Mouse (Mus musculus) adrenal gland, postnatal 36 days (tissue): ENCODE results near the gene Pars2. TPM values are rescaled to one million over a fixed set of nuclear protein-coding genes. Genes with fewer than 3 reads are reported as not detected.
A peak's percentile ranks its signal among the peaks of the same experiment; 100 is the strongest.

Experiments
- DNase-seq, 2 experiments: peaks; one replicate each; pipeline ENCODE4 v3.0.0; 2021; ENCODE audit warnings: mixed read lengths in 1 of 2
- total RNA-seq, 2 experiments: library from RNA; stranded (reverse); gene quantifications; 2 replicates each; pipeline ENCODE4 v1.2.3; 2021

Gene Pars2
- total RNA-seq, 2 experiments from 2014 or later, result 3.9 to 5.7 TPM

DNA sequence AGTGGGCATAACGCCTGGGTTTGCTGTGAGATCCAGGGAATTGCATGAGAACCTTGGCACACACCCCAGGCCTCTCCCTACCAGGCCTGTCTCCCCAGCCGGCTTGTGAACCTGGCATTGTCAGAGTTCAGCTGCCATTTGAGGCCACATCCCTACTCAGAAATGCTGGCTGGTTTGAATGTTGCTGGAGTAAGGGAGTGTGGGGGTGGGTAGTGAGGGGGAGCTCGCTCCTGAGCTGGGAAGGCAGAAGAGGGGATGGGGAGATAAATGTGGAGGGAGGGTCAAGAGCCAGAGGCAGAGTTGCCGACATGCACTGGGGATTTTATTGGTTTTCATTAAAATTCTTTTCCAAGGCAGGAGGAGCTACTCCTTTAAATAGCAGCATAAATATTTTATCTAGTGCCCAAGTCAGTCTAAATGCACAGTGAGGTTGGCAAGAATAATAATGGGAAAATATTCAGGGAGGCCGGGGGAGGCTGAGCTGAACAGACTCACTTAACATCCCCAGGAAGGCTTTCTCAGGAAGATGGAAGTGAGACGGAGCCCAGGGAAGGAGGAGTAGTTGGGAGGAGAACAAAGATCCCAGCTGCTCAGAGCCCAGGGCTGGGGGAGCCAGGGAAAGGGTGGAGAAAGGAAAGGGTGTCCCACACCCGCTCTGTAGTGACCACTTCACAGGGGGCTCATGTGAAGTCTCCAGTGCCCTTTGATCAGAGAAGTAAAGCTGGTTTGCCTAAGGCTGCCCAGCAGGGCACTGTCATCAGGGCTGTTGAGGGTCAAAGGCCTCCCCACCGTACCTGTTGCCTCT, 17.4 kb upstream of the Pars2 start:
- DNase-seq, result no peak

GRCm38 (mm10) chr4:106634086-106634479, 16.8 kb upstream of the Pars2 start:
- no peak for DNase-seq

DNA sequence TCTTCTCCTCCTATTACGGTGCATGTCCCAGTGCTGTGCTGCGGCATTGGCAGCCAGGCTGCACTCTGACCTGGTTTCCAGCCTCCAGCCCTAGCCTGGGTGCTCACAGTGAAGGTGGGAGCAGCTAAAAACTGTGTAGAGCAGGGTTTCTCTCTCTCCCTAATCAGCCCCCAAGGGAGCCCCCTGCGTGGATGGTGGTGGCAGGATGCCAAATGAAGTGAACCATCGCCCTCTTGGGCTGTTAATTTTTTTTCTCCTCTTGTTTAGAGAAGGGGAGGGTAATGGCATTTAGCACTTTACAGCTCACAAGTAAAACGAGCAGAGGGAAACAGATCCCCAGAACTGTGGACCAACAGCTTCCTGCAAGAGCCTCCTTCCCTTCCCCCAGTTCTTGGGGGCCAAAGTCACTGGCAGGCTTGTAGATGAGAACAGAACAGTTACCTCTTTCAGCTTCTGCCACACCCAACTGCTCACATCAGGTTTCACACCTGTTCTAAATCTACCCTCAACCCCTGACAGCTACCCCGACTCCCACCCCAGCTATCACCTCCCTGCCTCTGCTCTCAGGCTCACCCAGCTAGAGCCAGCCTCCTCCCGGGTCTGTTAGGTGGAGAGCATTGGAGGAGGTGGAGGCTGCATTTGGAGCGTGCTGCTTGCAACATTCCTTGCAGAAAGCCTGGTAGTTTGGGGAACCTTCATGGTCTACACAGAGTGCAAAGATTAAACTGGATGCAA, 7.2 kb upstream of the Pars2 start:
- no peak for DNase-seq

DNA sequence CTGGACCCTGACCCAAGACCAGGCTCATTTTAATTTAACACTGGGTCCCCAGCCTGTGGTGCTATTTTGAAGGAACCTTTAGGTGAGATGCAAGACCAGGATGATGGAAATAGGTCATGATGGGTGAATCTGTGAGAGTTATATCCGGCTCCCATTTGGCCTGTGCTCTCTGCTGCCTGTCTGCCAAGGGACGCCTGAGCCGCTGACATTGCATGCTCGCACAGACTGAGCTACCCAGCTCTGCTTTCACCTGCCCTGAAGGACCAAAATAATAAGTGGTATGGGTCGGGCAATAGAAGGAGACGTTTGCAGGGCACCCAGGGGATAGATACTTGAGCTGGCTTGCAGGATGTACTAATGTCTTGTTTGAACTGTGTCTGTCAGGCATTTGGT, 6.7 kb upstream of the Pars2 start:
- DNase-seq, result no peak

DNA sequence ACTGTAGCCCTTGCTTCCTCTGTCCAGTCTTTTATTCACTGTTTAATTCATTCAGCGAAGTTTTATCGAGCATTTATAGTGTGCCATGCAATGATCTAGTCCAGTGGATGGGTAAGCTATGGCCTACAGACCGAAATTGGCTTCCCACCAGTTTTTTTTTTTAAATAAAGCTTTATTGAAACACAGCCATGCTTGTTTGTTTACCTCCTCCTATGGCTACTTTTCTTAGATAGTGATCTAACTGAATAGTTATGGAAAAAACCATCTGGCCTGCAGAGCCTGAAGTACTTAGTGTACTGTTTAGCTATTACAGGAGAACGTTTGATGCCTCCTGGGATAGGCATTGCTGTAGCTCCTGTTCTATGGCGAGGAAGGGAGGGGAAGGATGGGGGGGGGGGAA, 5.1 kb upstream of the Pars2 start:
- no peak for DNase-seq

GRCm38 (mm10) chr4:106647137-106647536, 3.7 kb upstream of the Pars2 start:
- DNase-seq, result no peak

GRCm38 (mm10) chr4:106652546-106652945, 1.7 kb downstream of the Pars2 start:
- DNase-seq, result no peak

GRCm38 (mm10) chr4:106653051-106653450, 2.2 kb downstream of the Pars2 start:
- no peak for DNase-seq

DNA sequence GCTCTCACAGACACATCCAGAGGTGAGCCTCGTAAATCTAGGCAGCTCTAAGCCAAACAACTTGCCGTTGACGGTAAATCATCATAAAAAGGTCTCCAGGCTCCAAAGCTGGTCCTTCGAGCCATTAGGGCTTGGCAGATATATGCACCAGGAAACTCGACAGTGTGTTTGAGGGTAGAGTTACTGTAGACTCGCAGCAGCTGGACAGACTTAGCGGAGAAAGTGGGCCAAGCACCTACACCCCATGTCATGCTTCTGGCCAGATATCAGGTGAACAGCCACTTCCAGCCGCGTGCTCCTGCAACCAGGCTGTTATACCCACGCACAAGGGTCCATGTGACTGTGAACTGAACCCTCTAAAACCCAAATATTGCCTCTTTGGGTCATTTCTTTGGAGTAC, 4.8 kb downstream of the Pars2 start:
- DNase-seq, result no peak

- no peak for DNase-seq
Measured at GRCm38 (mm10) chr4:106663956-106664470, 13.1 kb downstream of the Pars2 start.

GRCm38 (mm10) chr4:106664697-106665096, 13.8 kb downstream of the Pars2 start:
- no peak for DNase-seq

DNA sequence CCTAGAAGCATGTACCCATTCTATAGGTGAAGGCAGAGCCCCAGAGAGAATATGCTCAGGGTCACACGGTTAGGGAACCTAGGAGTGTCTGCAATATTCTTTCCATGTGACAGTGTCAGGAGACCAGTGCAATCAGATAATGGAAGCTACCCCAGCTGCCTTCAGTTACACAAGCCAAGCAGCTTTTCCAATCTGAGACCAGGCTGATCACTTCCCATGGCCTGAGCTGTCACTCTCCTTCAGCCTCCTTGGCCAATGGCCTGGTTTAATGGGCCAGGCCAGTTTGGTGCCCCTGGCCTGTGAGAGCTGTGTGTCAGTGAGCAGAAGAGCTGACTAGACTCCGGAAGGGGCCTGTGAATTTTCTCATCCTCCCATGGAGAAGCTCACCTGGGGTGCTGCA, 14.4 kb downstream of the Pars2 start:
- DNase-seq, result no peak

- no peak for DNase-seq
Measured at GRCm38 (mm10) chr4:106665673-106666072, 14.8 kb downstream of the Pars2 start.

- no peak for DNase-seq
Measured at GRCm38 (mm10) chr4:106666546-106666945, 15.7 kb downstream of the Pars2 start.

DNA sequence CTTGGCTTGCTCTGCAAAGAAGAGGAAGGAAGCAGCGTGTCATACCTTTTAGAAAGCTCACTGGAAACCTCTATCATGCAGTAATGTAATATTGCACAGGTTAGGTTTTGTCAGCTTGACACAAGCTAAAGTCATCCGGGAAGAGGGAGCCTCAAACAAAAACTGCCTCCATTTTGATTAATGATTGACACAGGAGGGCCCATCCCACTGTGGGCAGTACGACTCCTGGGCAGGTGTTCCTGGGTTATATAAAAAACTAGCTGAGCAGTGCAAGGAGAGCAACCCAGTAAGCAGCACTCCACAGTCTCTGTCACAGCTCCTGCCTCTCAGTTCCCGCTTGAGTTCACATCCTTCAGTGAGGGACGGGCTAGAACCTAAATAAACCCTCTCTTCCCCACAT, 25.9 kb downstream of the Pars2 start:
- no peak for DNase-seq

GRCm38 (mm10) chr4:106678442-106679118, 27.7 kb downstream of the Pars2 start, which contains the start of gene Ttc4:
Gene Ttc4 (minus strand): TSS chr4:106678944.
- DNase-seq, result peak; percentile 93 to 95

DNA sequence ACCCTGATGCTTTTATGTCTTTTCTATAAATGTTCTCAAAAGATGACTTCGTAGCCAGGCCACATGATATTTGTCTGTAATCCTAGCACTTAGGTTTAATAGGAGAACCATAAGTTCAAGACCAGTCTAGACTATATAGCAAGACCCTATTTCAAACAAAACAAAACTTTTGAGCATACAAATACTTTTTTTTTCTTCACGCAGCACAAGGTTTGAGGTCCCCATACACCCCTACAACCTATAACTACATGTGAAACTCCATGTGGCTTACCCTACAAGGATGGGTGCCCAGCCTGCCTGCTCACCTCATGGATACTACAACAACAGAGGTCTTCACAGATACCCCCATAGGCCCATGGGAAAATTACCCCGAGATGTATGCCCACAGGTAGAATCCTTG, 28.3 kb downstream of the Pars2 start:
- DNase-seq, result no peak

- no peak for DNase-seq
Measured at GRCm38 (mm10) chr4:106680955-106681354, 30.1 kb downstream of the Pars2 start.

DNA sequence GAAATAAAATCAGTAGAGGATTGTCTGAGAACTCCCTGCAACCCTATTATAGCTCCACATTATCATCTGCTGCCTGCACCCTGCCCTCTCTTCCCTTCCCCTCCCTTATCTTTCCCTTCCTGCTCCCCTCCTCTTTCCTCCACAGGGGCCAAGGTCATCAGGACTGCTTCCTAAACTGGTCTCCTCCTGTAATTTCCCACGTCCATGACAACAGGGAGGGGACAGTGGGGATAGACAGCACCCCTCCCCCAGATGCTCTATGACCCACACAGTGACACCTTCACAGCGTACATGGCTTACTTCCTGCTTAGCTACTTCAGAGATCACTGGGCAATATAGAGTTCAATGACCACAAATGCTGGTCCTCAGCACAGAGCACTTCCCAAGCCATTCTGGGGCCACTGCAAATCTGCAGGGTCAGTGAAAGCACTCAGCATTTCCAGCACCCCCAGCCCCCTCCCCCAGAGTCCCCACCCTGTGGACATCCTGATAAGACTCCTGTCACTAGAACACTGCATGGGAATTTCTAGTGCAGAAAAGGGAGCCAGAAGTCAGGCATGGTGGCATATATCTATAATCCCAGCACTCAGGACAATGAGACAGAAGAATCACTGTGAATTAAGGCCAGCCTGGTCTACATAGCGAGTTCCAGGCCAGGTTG, 37.9 kb downstream of the Pars2 start:
- DNase-seq, result no peak

DNA sequence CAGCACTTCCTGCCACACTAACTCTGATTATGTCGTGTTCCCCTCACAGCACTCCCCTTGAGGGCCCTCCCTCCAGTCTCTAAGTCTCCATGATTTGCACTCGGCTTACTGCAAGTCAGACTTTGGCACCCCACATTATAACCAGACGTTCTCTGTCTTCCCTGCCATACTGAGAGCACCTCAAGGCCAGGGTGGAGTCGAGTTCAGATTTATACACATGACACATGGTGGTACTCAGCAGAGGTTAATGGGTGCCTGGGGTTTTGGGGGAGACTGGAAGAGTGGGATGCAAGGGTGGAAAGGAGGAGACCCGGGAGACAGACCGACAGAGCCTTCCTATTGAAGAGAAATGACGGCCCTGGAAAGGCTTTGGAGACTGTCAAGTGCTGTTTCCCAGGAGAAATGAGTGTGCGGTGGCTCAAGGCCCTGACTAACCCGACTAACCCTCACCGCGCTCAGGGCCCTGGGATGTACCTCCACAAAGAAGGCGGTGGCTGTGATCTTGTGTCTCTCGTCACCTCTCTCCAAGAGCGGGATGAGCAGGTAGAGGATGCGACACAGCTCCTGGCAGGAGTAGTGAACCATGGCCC, 43.1 kb downstream of the Pars2 start:
- DNase-seq, result no peak

- DNase-seq, result peak in 1 of 2 experiments; percentile 23
Measured at GRCm38 (mm10) chr4:106699989-106700388, 49.1 kb downstream of the Pars2 start.

- DNase-seq, result no peak
Measured at GRCm38 (mm10) chr4:106700798-106701197, 49.9 kb downstream of the Pars2 start.
